Mouse (Mus musculus) embryonic facial prominence, embryonic 11.5 days (tissue): ENCODE data around the gene Auh. TPM values are rescaled to one million over a fixed set of nuclear protein-coding genes. Genes with fewer than 3 reads are reported as not detected.
A peak's percentile ranks its signal among the peaks of the same experiment; 100 is the strongest.

Source experiments
- ATAC-seq: fragments of 200-750 bp; cut with Nextera tagmentation; replicated peaks from 2 replicates; pipeline ENCODE4 v1.8.0; 2017; ENCODE audit warnings: low read depth; ENCODE audit not compliant: insufficient number of reproducible peaks, low FRiP score, low TSS enrichment
- DNase-seq: peaks from one replicate; pipeline ENCODE4 v3.0.0-alpha.2; 2015; ENCODE audit warnings: low spot score
- H3K27ac ChIP-seq: fragments of 300-500 bp; sonication (generic); replicated peaks from 2 replicates; pipeline ENCODE4 v1.5.1; 2014; ENCODE audit warnings: mild to moderate bottlenecking, low read depth, low read length, control low read depth
- H3K27me3 ChIP-seq: fragments of 300-500 bp; sonication (generic); 2 replicates; pipeline ENCODE4 v1.6.1; 2014; ENCODE audit warnings: mild to moderate bottlenecking, low read length, moderate library complexity, mixed read lengths; ENCODE audit not compliant: control insufficient read depth, insufficient read depth
- H3K36me3 ChIP-seq: fragments of 300-500 bp; sonication (generic); replicated peaks from 2 replicates; pipeline ENCODE4 v1.6.1; 2014; ENCODE audit warnings: low read depth, mild to moderate bottlenecking, low read length, moderate library complexity, mixed read lengths; ENCODE audit not compliant: control insufficient read depth, insufficient read depth
- H3K4me1 ChIP-seq: fragments of 300-500 bp; sonication (generic); 2 replicates; pipeline ENCODE4 v1.6.1; 2014; ENCODE audit warnings: low read length, mixed read lengths; ENCODE audit not compliant: control insufficient read depth, insufficient read depth
- H3K4me2 ChIP-seq: fragments of 300-500 bp; sonication (generic); 2 replicates; pipeline ENCODE4 v1.6.1; 2014; ENCODE audit warnings: low read depth, mild to moderate bottlenecking, control low read depth, low read length, moderate library complexity
- H3K4me3 ChIP-seq: fragments of 300-500 bp; sonication (generic); 2 replicates; pipeline ENCODE4 v1.5.1; 2014; ENCODE audit warnings: low read depth, low read length, control low read depth
- H3K9ac ChIP-seq: fragments of 300-500 bp; sonication (generic); replicated peaks from 2 replicates; pipeline ENCODE4 v1.6.1; 2014; ENCODE audit warnings: mild to moderate bottlenecking, control low read depth, low read length
- H3K9me3 ChIP-seq: fragments of 300-500 bp; sonication (generic); replicated peaks from 2 replicates; pipeline ENCODE4 v1.6.1; 2016; ENCODE audit warnings: mild to moderate bottlenecking, low read length, inconsistent platforms, mixed read lengths; ENCODE audit not compliant: control insufficient read depth
- WGBS: fragments of 180-500 bp; shearing (Covaris S2); extraction: QIAGEN DNeasy Blood & Tissue Kit; methylation state at CpG from one replicate; pipeline ENCODE4 v1.1.7; 2014; 5-methylcytosine and 5-hydroxymethylcytosine counted together
- polyA plus RNA-seq: library from polyadenylated mRNA; unstranded; fragments of >200 nt; fragmentation: Nextera tagmentation; extraction: Ambion mirVana; gene quantifications from 2 replicates; pipeline ENCODE4 v1.2.1, GENCODE M21; 2014

The Auh gene
- polyA plus RNA-seq, 1 experiment from 2014 or later = 33.1 TPM

DNA sequence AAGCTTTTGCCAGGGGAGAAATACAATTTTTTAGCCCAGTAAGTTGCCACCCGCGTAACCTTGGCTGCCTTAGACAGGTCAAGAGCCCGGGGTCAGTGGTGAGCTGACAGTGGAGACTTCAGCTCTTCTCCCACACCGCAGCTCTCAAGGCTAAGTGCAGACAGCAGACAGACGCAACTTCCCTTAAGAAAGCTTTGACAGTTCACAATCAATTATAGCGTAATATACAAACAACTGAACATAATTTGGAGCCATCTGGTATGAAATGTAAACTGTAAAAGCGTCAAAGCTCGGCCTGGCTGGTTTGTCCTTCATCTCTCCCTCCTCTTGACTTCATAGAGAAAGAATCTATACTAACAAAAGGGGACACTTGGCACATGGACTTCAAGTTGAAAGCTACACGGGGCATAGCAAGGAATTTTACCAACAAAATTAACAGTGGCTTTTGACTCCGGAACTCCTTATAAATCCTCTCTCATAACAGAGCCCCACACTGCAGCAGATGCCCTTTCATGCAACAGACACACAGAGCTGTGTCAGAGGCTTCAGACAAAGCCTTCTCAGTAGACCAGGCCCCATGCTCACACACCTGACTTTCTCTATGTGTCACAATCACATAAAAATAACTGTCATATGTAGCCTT is 85.8 kb downstream of the Auh start:
- no peak for ATAC-seq
- no peaks in the 10 kb centered on the region for H3K4me1 ChIP-seq
- no peaks in the 10 kb centered on the region for H3K36me3 ChIP-seq
- WGBS = 77% methylated on average over 10 of the region's 10 CpGs
- no peak overlapping the region for H3K4me3 ChIP-seq
- H3K9me3 ChIP-seq = no peaks in the 10 kb centered on the region
- no peak overlapping the region for H3K27ac ChIP-seq
- no peak for DNase-seq
- no peak overlapping the region for H3K4me2 ChIP-seq
- H3K9ac ChIP-seq = no peak overlapping the region
- no peaks in the 10 kb centered on the region for H3K27me3 ChIP-seq

GRCm38 (mm10) chr13:52836231-52836630 is 93.2 kb downstream of the Auh start:
- H3K36me3 ChIP-seq = no peaks in the 10 kb centered on the region
- H3K27me3 ChIP-seq = no peaks in the 10 kb centered on the region
- no peaks in the 10 kb centered on the region for H3K9me3 ChIP-seq
- ATAC-seq = no peak
- no peak for DNase-seq
- 93% methylated on average over 8 of the region's 8 CpGs for whole genome bisulfite sequencing
- H3K4me3 ChIP-seq = no peak overlapping the region
- H3K9ac ChIP-seq = no peak overlapping the region
- no peak overlapping the region for H3K27ac ChIP-seq
- H3K4me2 ChIP-seq = no peak overlapping the region
- no peaks in the 10 kb centered on the region for H3K4me1 ChIP-seq

- no peak for ATAC-seq
- 85% methylated on average over 8 of the region's 8 CpGs for WGBS
- Histone ChIP-seq H3K4me1 (no peaks in the 10 kb centered on the region), H3K36me3 (no peaks in the 10 kb centered on the region), H3K9ac (no peak overlapping the region), H3K27me3 (no peaks in the 10 kb centered on the region), H3K9me3 (no peaks in the 10 kb centered on the region), H3K4me3 (no peak overlapping the region), H3K4me2 (no peak overlapping the region), H3K27ac (no peak overlapping the region)
- no peak for DNase-seq
These were observed 94.9 kb downstream of the Auh start for GRCm38 (mm10) chr13:52834591-52834990.

- ATAC-seq (no peak), DNase-seq (no peak)
- Histone ChIP-seq H3K27ac (no peak overlapping the region), H3K9ac (no peak overlapping the region), H3K4me1 (no peaks in the 10 kb centered on the region), H3K4me3 (no peak overlapping the region), H3K27me3 (no peaks in the 10 kb centered on the region), H3K9me3 (no peaks in the 10 kb centered on the region), H3K4me2 (no peak overlapping the region), H3K36me3 (no peaks in the 10 kb centered on the region)
- WGBS = 91% methylated on average over 2 of the region's 2 CpGs
These were observed 95.7 kb downstream of the Auh start for GRCm38 (mm10) chr13:52833748-52834147.

DNA sequence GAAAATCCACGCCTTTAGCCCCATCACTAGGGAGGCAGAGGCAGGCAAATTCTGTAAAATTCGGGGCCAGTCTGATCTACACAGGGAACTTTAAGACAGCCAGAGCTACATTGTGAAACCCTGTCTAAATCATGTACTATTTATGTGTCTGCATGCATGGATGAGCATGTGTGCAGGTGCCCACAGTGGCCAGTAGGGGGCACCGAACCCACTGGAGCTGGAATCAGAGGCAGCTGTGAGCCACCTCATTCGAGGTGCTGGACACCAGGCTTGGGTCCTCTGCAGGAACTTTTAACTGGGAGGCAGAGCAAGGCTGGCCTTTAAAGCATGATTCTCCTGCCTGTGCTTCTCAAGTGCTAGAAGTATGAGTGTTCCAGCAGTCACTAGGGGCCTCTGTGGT is 96.3 kb downstream of the Auh start:
- no peaks in the 10 kb centered on the region for H3K36me3 ChIP-seq
- no peak for ATAC-seq
- no peak overlapping the region for H3K27ac ChIP-seq
- H3K4me1 ChIP-seq = no peaks in the 10 kb centered on the region
- H3K9ac ChIP-seq = no peak overlapping the region
- DNase-seq = peak; percentile 23
- H3K27me3 ChIP-seq = no peaks in the 10 kb centered on the region
- H3K9me3 ChIP-seq = no peaks in the 10 kb centered on the region
- no peak overlapping the region for H3K4me3 ChIP-seq
- WGBS = 72% methylated on average over 4 of the region's 4 CpGs
- no peak overlapping the region for H3K4me2 ChIP-seq

DNA sequence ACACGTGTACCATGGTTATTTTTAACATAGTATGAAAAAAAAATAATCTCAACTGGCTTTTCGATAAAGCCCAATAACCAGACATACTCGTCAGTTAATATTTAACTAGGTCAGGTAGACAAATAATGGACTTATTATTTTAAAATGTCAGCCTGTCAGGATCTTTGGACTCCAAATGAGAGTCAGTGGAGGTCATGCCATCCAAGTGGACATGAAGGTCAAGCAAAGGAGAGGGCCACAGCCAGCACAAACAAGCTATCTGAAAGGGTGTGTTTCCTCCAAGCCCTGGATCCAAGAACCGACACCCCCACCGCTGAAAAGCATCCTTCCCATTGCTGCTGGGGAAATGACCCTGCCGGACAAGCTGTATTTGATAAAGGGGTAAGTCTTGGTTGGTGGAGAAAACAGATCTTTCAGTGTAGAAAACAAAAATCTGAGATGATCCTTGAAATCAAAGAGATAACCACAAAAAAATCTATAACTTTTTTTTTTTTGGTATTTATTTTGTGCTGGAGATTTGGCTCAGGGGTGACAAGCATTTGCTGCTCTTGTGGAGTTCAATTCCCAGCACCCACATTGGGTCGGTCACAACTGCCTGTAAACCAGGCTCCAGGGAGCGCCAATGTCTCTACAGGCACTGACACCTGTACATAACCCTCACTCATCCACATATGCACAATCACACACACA is 96.9 kb downstream of the Auh start:
- no peak for DNase-seq
- Histone ChIP-seq H3K27ac (no peak overlapping the region), H3K4me3 (no peak overlapping the region), H3K36me3 (no peaks in the 10 kb centered on the region), H3K27me3 (no peaks in the 10 kb centered on the region), H3K9me3 (no peaks in the 10 kb centered on the region), H3K9ac (no peak overlapping the region), H3K4me1 (no peaks in the 10 kb centered on the region), H3K4me2 (no peak overlapping the region)
- ATAC-seq = no peak
- 85% methylated on average over 8 of the region's 8 CpGs for WGBS

DNA sequence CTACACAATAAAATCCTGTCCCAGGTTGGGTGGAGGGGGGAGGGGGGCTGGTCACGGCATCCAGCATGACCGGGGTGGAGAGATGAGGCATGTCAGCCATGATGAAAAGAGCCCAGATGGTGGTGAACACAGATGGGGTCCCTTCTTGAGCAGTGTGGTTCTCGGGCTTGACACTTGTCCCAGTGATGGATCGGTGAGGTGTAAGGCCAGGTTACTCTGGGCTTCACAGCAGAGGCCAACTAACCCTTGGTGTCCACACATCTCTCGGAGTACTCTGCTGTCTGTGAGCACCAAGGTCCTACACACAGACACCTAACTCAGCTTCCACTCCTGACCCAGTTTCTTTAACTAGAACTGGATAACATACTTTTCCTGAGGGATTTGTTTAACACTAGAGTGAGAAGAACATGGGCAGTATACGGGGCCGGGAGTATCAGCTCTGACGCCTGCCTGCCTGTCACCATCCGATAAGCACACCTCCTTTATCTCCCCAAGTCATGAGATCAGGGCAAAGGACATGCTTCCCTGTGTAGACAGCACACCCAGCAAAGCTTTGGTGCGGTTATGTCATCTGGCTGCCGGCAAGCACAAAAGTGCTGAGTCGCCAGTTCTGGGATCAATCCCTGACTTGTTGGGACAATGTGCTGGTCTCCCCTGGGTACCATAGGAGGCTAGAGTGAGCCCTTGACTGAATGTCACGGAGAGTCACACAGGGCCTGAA is 98.3 kb downstream of the Auh start:
- H3K36me3 ChIP-seq = no peaks in the 10 kb centered on the region
- no peak for ATAC-seq

GRCm38 (mm10) chr13:52828946-52829523 is 100.4 kb downstream of the Auh start:
- WGBS = 63% methylated on average over 12 of the region's 12 CpGs
- Histone ChIP-seq H3K4me1 (no peaks in the 10 kb centered on the region), H3K27ac (no peak overlapping the region), H3K9me3 (no peaks in the 10 kb centered on the region), H3K4me2 (no peak overlapping the region), H3K4me3 (no peak overlapping the region), H3K9ac (no peak overlapping the region), H3K27me3 (no peaks in the 10 kb centered on the region), H3K36me3 (no peaks in the 10 kb centered on the region)
- DNase-seq = no peak
- no peak for ATAC-seq

More for the DNA sequence above, 98.3 kb downstream of the Auh start:
- 91% methylated on average over 13 of the region's 13 CpGs for WGBS
- Histone ChIP-seq H3K27me3 (no peaks in the 10 kb centered on the region), H3K9ac (no peak overlapping the region), H3K9me3 (no peaks in the 10 kb centered on the region), H3K4me1 (no peaks in the 10 kb centered on the region), H3K4me2 (no peak overlapping the region), H3K4me3 (no peak overlapping the region), H3K27ac (no peak overlapping the region)
- no peak for DNase-seq
